Mouse (Mus musculus) embryonic fibroblast, embryonic 13.5 days (primary cell): ENCODE measurements at regions not wholly inside any gene's neighbourhood (a gene's known extent, or its start where the extent isn't known, plus 50 kb on each side); places are given as distances from the start of the nearest gene placed in this dataset.

Source experiments
- H3K27ac ChIP-seq: 2 replicates; pipeline ENCODE4 v1.5.1; 2012; ENCODE audit warnings: low read length, control low read depth, inconsistent platforms; ENCODE audit not compliant: insufficient read depth
- H3K4me1 ChIP-seq: 2 replicates; pipeline ENCODE4 v1.6.1; 2011; ENCODE audit warnings: low read length; ENCODE audit not compliant: control insufficient read depth, insufficient read depth
- H3K4me3 ChIP-seq: 2 replicates; pipeline ENCODE4 v1.5.1; 2011; ENCODE audit warnings: mild to moderate bottlenecking, control low read depth, low read length; ENCODE audit not compliant: insufficient read depth
- CTCF ChIP-seq: IDR thresholded peaks from 2 replicates; pipeline ENCODE4 v1.5.1; 2011; ENCODE audit warnings: mild to moderate bottlenecking, control low read depth, low read length, moderate library complexity, borderline replicate concordance; ENCODE audit not compliant: insufficient read depth
- POLR2A ChIP-seq: IDR thresholded peaks from 2 replicates; pipeline ENCODE4 v1.6.1; 2011; ENCODE audit warnings: low read depth, mild to moderate bottlenecking, control low read depth, low read length, moderate library complexity

DNA sequence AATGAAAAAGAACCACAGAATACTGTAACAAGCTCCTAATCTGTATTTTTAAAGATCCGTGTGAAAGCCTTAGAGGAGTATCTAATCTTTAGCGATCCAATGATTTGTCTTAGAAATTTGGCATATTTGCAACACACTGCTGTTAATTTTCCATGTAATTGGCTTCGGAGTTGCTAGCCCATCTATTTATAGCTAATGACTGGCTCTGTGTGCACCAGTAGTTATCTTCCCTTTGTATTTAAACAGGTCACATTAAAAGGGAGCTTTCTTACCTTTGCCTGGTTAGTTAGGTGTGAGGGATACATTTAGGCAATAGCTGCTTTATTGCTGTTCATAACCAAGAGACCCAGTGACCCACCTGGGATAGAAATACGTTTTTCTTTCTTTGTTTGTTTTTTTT is 256.3 kb upstream of the Mme start:
- Histone ChIP-seq H3K27ac (no peak overlapping the region), H3K4me1 (no peaks in the 10 kb centered on the region), H3K4me3 (no peak overlapping the region)
- TF ChIP-seq CTCF: no peak
- no peak for TF ChIP-seq POLR2A

DNA sequence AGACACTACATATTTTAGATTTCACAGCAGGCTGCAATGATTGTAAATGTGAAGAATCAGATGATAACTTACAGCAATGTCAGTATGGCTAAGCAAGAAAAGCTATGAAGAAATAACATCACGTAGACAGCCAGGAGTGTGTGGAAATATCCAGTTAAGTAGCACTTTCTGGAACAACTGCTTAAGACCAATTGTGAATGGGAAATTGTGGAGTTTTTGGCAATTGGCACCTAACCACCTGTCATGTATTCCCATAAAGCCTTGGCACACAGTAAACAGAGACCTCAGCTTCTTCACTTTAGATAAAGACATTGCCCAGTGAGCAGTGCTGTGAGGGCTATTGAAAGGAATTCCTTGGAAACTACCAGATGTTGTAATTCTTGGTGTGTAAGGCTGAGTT is 264.4 kb upstream of the Mme start:
- no peak for TF ChIP-seq POLR2A
- TF ChIP-seq CTCF: no peak
- H3K27ac ChIP-seq: no peak overlapping the region
- H3K4me1 ChIP-seq: no peaks in the 10 kb centered on the region
- no peak overlapping the region for H3K4me3 ChIP-seq

DNA sequence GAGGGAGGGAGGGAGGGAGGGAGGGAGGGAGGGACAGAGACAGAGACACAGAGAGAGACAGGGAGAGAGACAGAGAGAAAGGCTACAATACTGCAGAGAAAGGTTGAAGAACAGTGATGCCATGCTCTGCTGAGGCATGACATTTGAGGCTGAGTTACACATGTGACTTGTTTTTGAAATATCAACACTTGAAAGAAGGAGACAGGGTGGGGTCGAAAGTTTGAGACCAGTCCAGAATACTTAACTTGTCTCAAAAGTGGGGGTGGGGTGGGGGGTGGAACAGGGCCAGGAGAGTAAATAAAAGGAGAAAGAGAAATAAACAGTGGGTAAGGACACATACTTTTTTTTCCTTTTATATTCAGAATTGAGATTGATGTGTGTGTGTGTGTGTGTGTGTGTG is 278.1 kb upstream of the Mme start:
- TF ChIP-seq POLR2A (no peak), CTCF (no peak)
- no peak overlapping the region for H3K4me3 ChIP-seq
- no peaks in the 10 kb centered on the region; the same call in 1 of the 2 replicates for H3K4me1 ChIP-seq
- H3K27ac ChIP-seq: no peak overlapping the region

DNA sequence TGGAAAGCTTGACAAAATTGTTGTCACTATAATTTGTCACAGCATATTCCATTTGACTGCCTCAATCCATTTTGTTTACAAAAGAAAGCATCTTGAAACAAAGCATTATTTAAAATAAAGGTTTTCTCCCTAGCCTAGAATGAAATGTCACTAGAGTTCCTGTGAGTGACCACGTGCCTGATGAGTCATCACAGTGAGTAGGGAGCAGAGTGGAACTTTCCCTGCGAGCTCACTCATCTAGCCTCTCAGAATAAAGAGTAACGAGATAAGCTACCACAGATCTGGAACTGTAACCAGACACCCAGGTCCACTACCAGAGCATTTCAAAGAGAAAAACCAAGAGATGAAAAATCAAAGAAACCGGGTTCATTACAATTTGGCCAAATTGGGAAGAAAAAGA is 278.7 kb upstream of the Mme start:
- Histone ChIP-seq H3K4me1 (no peaks in the 10 kb centered on the region; the same call in 1 of the 2 replicates), H3K4me3 (no peak overlapping the region), H3K27ac (no peak overlapping the region)
- TF ChIP-seq POLR2A (no peak), CTCF (no peak)

DNA sequence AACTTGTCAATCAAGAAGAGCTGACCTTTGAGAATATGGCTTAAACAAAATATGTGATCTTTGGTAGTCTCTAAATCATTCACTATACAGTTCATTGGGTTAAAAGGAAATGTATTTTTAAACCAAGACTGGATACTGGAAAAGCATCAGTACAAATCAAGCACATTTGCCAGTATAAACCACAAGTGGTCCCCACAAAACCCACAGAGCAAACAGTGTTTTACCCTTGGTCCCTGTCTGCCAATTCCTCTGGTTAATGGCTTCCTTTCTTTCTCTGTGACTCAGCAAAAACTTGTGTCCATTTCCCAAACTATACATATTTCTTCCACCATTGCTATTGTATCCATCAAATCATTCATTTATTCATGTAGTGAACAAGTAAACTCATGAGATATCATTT is 296.0 kb upstream of the Mme start:
- no peak overlapping the region for H3K4me3 ChIP-seq
- TF ChIP-seq CTCF (no peak), POLR2A (no peak)
- H3K4me1 ChIP-seq: no peaks in the 10 kb centered on the region
- H3K27ac ChIP-seq: no peak overlapping the region

DNA sequence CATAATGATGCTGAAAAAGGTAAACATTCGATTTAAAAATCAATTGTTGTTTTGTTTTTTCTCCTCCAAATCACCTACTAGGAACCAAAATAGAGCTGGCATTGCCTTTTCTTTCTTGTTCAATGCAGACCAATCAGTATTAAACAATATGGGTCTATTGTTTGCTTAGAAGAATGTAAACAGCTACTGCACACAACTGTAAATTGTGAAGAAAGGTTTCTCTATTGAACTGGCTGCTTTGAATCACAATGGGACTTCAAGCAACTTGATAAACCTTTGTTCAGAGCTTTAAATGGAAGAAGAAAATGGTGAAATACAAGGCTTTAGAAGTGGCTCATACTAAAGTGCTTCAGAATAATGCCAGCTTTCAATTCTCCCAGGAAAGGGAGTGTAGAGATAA is 302.7 kb upstream of the Mme start:
- TF ChIP-seq POLR2A: no peak
- no peak for TF ChIP-seq CTCF
- Histone ChIP-seq H3K4me3 (no peak overlapping the region), H3K4me1 (no peaks in the 10 kb centered on the region), H3K27ac (no peak overlapping the region)

DNA sequence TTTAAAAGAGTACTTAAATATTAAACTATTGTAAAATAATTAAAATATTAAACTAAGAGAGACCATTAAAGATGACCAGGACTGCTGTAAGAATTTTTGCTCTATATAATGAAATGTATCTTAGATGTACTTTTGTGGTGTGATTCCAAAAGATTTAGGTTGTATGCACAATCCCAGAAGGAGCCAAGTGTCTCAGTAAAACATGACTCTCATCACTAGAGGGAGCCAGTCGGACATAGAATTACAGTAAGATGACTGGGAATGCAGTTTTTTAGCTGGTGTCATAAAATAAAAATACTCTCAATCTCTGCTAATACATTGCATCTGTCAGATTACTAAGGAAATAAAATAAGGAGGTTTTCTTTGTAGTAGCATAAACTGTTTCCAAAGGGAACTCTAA is 316.9 kb upstream of the Mme start:
- Histone ChIP-seq H3K4me1 (no peaks in the 10 kb centered on the region), H3K4me3 (no peak overlapping the region), H3K27ac (no peak overlapping the region)
- TF ChIP-seq CTCF (no peak), POLR2A (no peak)

DNA sequence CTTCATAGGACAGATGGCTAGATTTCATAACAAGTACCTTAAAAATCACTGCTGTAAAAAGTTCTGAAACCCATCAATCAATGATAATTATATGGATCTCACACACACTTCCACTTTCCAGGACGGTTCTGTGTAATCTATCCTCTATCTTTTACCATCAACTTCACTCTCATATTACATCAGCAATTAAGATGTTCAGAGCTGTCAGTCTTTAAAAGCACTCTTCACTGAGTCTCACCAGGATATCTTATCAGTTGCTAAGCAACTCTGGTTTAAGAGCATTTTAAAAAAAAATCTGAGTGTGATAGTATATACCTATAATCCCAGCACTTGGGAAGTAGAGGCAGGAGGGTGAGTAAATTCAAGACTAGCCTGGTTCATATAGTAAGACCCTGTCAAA is 312.0 kb upstream of the Gpr149 start:
- H3K27ac ChIP-seq: no peak overlapping the region
- no peak for TF ChIP-seq POLR2A
- TF ChIP-seq CTCF: no peak
- H3K4me3 ChIP-seq: no peak overlapping the region
- no peaks in the 10 kb centered on the region for H3K4me1 ChIP-seq

DNA sequence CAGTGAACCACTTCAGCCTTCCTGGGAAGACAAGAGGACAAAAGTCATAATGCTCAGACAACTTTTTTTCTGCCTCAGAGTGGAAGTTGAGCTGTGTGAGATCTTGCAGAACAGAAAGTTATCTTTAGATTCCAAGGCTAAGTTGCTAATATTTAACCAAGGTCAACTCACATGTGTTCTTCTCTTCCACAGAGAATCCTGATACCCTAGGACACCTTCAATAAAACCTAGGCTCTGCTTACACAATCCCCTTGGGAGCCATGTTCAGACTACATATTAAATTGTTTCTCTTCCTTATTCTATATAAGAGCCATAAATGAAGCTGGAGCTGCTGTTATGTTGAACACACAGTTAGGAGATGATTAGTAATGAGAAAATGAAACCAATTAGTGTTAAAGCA is 280.2 kb upstream of the Gpr149 start:
- Histone ChIP-seq H3K4me3 (no peak overlapping the region), H3K4me1 (no peaks in the 10 kb centered on the region), H3K27ac (no peak overlapping the region)
- TF ChIP-seq POLR2A (no peak), CTCF (no peak)

DNA sequence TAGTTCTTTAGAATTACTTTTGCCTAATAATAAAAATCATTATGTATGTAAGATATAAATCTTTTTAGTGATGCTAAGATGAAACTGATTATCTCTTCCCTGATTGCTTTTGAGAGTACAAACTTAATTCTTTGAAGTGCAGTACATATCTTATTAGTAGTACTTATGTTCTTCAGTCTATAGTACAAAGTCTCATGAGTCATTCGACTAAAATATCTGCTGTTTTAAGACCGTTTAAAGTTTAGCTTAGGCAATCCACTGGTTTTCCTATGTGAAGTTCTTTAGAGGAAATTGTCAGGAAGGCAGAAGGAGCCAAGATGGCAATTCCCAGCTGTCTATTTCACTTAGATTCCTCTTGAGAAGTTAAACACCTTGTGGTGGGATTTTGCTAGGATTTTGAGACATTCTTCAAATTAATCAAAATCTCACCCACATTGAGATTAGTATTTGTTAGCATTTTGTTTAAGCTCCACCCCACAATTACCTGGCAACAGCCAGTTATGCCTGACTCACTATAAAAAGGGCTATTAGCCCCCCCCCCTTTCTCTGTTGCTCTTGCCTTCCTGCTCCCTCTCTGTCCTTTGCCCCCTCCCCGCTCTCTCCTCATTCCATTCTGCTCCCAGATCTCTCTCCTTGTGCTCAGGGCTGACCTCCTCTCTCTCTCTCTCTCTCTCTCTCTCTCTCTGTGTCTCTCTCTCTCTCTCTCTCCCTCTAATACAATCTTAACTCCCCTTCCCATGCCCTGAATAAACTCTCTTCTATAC is 277.6 kb upstream of the Gpr149 start:
- TF ChIP-seq POLR2A (no peak), CTCF (no peak)
- Histone ChIP-seq H3K4me3 (no peak overlapping the region), H3K4me1 (no peaks in the 10 kb centered on the region)

More for the DNA sequence above, 277.6 kb upstream of the Gpr149 start:
- H3K27ac ChIP-seq: no peak overlapping the region
